Mouse (Mus musculus) lung, adult 2 months (tissue): Measurements from ENCODE around the gene Mpeg1.

Source experiments
- CTCF ChIP-seq: fragments of 200-500 bp; IDR thresholded peaks from 2 replicates; pipeline ENCODE4 v1.5.1; 2011; ENCODE audit warnings: mild to moderate bottlenecking, low read length, control low read depth; ENCODE audit not compliant: insufficient read depth
- POLR2A ChIP-seq: fragments of 200-500 bp; IDR thresholded peaks from 2 replicates; pipeline ENCODE4 v1.6.1; 2011; ENCODE audit warnings: low read depth, mild to moderate bottlenecking, control low read depth, low read length, borderline replicate concordance; ENCODE audit errors: extremely low read depth

DNA sequence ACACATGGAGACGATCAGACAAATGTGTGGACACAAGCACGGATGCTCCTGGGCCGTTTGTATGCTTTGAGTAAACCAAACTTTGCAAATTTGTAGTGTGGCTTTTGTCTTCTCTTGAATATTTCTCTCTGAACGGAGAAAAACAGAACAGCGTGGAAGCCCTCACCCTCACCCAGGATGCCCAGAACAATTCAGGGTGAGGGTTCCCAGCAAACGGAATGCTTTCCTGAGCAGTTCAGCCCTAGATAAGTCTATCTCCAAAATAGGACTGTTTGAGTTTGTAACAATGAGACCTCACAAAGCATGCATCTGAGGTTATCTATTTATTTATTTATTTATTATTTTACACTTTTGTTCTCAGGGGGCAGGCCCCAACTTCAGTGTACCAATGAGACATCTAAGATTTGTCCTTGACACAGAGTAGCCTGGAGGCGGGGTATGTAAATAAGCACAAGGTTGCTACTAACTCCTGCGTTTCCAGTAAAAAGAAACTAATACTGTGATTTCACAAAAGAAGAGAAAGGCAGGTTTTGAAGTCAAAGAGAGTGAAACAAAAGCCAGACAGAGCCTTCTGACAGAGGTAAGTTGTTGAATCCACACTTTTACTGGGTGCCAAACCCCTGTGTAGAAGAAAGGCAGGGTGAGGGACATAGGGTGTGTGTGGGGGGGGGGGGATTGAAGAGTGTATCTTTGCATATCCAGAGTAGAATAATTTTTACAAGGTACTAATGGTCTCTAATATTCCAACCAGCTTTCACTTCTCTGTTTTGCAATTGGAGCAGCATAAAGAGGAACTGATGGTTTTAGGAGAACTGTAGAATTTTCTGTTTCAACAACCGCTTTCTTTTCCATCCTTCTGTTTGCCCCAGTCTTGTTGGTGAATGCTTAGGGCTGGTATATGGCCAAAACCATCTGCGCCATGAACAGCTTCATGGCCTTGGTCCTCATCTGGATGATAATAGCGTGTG is at the start of gene Mpeg1:
- TF ChIP-seq POLR2A = no peak
- no peak for TF ChIP-seq CTCF
